Mouse (Mus musculus) thymus, postnatal 25 days (tissue): Measurements from ENCODE around the gene Miip.
"Not testable (repeated sequence)": the region's sequence is repeated elsewhere in the genome, so short reads cannot be mapped to it uniquely, and the experiment has no call there.

Experiments
- DNase-seq: peaks from one replicate; pipeline ENCODE4 v3.0.0; 2022

The Miip gene

GRCm38 (mm10) chr4:147867563-147868449, 810 bp downstream of the Miip start:
- no peak for DNase-seq

DNA sequence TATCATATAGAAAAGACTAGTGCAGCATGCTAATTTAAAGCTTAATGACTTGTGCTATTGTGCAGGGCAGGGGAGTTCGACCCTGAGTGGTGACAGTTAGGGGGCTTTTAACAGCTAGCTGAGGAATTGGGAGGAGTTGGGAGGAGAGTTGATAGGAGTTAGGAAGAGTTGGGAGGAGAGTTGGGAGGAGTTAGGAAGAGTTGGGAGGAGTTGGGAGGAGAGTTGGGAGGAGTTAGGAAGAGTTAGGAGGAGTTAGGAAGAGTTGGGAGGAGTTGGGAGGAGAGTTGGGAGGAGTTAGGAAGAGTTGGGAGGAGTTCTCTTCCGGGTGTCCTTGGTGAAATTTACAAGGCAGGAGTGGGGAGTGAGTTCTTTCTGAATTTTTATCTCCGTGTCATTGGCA, 1.8 kb downstream of the Miip start:
- not testable (repeated sequence) for DNase-seq

DNA sequence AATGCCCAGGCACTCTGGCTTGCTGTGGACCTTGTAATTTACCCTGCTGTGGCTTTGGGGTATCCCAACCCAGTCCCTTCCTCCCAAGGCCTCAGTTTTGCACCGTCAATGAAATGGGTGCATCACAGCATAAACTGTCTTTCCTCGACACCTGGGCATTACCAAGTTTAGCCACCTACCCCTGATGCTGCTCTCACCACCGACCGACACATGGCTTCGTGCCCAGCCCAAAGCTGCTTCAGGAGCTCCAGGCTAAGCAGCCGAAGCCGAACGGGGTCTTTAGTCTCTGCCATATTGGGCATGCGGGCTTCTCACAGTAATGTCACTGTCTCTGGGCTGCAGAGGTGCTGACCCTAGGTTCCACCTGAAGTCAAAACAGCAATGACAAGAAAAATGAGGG, 2.6 kb downstream of the Miip start:
- no peak for DNase-seq

DNA sequence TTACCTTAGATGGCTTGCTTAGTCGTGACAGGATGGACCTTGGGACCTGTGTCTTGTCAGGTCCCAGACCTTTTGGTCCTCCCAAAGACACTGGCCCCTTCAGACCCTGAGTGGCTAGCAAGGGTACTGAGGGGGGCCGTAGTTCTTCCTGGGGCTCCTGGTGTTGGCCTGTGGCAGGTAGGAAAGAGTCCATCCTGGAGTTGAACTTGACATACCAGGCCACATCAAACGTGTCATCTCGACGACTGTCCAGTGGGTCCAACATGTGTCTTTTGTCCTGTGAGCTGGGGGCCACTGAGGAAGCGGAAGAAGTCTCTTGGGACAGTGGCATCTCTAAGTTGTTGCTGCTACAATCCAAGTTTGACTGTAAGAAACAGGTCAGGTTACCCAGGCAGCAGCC, 3.0 kb downstream of the Miip start:
- no peak for DNase-seq

DNA sequence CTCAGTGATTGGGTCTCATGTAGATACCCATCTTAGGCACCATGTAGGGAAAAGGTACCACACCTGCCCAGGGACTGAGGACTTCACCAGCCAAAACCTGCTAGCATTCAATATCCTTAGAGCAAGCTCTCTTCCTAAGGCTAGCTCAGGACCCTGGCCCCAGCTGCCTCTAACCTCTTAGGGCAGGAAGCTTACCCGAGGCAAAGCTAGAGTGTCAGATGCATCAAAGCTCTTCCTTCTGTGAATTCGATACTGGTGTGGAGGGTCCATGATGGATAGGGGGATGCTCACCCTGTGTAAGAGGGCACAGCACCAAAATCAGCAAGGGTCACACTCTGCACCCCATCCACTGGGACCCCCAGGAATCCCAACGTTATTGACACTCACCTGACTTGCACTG, 6.6 kb downstream of the Miip start:
- DNase-seq = no peak

GRCm38 (mm10) chr4:147850776-147851175, 17.8 kb downstream of the Miip start:
- no peak for DNase-seq

DNA sequence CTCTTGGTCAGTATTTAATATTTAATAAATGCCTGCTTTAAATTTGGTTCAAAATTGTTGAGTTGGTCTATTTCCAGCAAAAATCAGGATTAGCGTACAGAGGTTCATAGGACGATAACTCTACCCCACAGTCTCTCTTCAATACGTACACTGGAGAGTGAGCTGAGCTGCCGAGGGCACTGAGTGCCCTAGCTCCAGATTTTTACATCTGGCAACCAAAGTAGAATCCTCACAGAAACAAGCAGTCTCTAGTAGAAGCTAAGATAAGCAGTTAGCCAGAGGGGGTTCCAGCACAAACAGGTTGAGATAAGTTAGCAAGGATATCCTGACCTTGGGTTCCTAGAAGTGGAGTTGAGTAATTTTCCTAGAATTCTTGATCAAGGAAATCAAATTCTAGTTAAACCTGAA, 20.0 kb downstream of the Miip start:
- DNase-seq = no peak

DNA sequence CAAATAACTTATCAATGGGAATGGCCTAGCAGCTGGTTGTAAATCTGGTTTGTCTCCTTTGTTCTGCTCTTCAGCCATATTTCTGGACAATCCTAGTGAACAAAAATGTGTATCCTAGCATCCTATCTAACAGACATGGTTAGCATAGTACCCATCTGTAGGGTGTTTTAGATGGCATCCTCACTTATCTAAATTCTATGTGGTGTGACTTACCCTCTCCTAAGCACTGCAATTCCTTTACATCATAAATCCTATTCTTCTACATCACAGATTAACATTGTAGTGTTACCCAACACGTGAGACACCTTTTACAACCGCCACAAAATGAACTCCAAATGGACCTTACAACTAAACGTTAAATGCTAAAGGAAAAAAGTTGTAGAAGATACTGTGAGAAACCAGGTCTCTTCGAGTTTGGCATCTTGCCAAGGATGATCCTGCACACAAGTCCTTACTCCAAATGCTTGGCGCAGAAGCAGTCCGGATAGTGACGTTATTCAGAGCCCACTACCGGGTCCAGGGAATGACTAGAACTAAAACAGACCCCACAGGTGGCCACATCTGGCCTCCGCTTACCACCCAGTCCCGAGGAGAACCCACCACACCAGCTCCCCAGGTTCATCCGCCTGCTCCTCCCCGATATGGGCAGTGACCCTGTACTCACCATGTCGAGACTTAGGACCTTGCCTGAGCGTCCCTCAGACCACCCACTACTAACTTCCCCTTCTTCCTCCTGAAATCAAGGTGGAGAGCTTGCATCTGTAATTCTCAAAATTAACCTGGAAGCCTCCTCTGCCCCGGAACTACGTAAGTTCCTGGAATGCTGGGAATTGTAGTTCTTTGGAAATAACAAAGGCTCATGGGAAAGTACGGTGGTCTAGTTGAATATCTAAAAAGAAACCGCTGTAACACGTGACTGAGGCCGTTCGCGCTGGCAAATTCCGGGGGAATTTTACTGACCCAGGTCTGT, 20.7 kb downstream of the Miip start, which contains the start of gene Zfp933:
Zfp933 (minus strand) TSS at position 753 of the 970 bp plus-strand sequence.
- peak; percentile 51 for DNase-seq

DNA sequence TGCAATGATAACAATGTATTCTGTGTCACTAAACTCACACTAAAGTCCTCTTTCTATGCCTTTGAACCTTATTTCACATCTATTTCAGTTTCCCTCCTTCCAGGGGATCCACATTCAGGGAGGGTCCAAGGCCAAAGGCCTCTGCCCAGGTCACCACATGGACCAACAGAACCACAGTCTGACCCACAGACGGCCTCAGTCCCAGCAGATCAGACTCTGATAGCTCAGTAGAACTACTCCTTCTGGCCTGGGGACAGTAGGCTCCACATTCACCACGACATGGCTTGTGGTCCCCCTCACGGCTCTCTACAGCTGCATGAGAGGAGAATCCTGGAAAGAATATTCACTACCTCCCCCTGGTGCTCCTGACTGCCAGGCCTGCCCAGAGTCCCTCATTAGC, 25.7 kb downstream of the Miip start:
- DNase-seq = no peak

GRCm38 (mm10) chr4:147839282-147839681, 29.3 kb downstream of the Miip start:
- DNase-seq = peak; percentile 47

- DNase-seq = no peak
Observed at GRCm38 (mm10) chr4:147824389-147824788, 44.2 kb downstream of the Miip start.

GRCm38 (mm10) chr4:147821414-147821813, 47.2 kb downstream of the Miip start:
- not testable (repeated sequence) for DNase-seq

GRCm38 (mm10) chr4:147819659-147820058, 49.0 kb downstream of the Miip start:
- DNase-seq = not testable (repeated sequence)

DNA sequence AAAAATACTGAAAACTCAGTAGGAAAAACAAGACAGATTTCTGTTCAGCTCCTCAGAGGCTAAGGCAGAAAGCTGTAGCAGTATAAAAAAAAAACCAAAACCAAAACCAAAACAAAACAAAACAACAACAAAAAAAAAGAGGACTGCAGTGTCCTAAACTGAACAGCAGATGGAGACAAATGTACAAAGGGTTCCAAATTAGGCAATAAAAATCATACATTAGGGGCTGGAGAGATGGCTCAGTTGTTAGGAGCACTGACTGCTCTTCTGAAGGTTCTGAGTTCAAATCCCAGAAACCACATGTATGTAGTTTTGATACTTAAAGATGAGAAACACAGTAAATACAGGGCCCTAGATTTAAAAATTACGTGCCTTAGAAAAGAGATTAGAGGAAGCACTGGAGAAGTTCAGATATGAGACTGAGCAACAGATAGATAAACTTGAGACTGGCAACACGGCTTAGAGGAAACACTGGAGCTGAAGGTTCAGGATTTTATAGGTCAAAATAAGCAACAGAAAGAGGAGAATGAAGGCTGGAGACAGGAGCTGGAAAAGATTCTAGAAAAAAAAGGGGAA, 53.9 kb downstream of the Miip start:
- no peak for DNase-seq

GRCm38 (mm10) chr4:147813249-147813765, 55.3 kb downstream of the Miip start:
- peak; percentile 8 for DNase-seq
